Mouse (Mus musculus): Measurements from ENCODE around the gene Calcb. TPM values are rescaled to one million over a fixed set of nuclear protein-coding genes. Genes with fewer than 3 reads are reported as not detected.
"Not testable (repeated sequence)": the region's sequence is repeated elsewhere in the genome, so short reads cannot be mapped to it uniquely, and the experiment has no call there.

The Calcb gene
- polyA plus RNA-seq (2015; fragmentation: Nextera tagmentation; extraction: Ambion mirVana) = 0.35 and 0.60 TPM in 2 replicates

DNA sequence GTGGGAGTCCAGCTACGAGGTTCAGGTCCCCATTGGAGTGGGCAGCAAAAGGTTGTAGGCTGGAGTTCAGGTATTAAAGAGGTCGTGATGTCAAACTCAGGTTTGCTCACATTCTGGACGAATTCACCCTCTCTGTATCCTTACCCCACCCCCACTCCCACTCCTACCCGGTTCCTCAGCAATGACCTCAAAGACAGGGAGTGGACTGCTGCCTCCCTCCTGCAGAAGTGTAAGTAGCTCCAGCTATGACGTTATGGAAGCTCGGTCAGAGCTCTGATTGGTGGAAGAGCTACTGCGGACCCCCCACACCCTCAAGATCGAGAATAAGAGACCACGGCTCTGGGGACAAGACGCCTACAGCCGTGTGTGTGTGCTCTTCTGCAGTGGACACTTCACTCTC is at the start of gene Calcb:
Calcb (plus strand) TSS at position 344 of the 400 bp plus-strand sequence.
- no peak within 1 kb of the TSS for H3K9ac ChIP-seq
- peak within 1 kb of the TSS; percentile 50 for H3K4me2 ChIP-seq
- no peak within 1 kb of the TSS for H3K27ac ChIP-seq
- 0 out of 2 replicates have a peak, but pooled peaks have one; percentile 36 for ATAC-seq (replicated peaks; ENCODE audit: low FRiP score)
- H3K36me3 ChIP-seq = no peaks in the 10 kb centered on the region
- H3K27me3 ChIP-seq = peaks cover 51% of the 10 kb centered on the region
- H3K4me1 ChIP-seq = peaks cover 17% of the 10 kb centered on the region
- H3K4me3 ChIP-seq (replicated peaks) = peak within 1 kb of the TSS; percentile 9
- no peaks in the 10 kb centered on the region for H3K9me3 ChIP-seq (replicated peaks)
- WGBS = 4% methylated on average over 11 of the region's 11 CpGs

DNA sequence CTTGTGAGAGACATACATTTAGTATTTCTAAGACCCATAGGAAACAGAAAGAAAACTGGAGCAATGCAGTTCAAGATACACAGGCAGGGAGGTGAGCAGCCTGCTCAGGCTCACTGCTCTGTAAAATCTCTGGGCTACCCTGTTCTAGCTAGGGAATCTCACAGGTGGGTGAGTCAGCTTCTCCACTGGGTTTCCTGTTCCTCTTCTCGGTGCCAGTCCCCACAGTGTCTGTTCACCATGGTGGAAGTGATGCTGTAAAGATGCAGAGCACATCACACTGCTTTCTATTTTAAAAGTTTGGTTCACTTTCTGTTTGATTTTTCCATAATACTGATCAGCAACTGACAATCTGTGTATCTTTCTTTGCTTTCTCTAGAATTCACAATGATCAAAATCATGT is 47.0 kb upstream of the Calcb start:
- Histone ChIP-seq H3K27ac (no peak overlapping the region), H3K9ac (no peak overlapping the region), H3K4me2 (no peak overlapping the region), H3K36me3 (no peaks in the 10 kb centered on the region), H3K4me3 (replicated peaks) (no peak overlapping the region), H3K27me3 (no peaks in the 10 kb centered on the region), H3K4me1 (no peaks in the 10 kb centered on the region), H3K9me3 (replicated peaks) (no peaks in the 10 kb centered on the region)
- ATAC-seq (replicated peaks; ENCODE audit: low FRiP score) = no peak
- 72% methylated on average over 1 of the region's 1 CpGs for WGBS

DNA sequence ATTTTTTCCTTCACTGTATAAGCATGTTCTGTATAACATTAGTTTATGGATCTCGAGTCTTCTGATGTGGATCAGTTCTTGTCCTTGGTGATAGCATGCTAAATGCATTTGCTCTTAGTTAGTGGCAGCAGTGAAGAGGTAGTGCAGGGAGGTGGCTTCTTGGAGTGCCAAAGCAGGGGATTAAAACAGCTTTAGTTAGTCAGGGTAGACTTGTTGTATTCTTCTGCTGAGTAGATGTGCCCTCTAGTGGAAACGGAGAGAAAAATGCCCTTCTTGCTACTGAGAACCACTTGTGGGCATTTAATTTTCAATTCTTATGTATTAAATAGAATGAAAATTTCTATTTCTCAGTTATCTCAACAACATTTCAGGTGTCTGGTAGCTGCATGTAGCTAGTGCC is 45.7 kb upstream of the Calcb start:
- Histone ChIP-seq H3K4me3 (replicated peaks) (no peak overlapping the region), H3K9ac (no peak overlapping the region), H3K4me2 (no peak overlapping the region), H3K9me3 (replicated peaks) (no peaks in the 10 kb centered on the region), H3K36me3 (no peaks in the 10 kb centered on the region), H3K27ac (no peak overlapping the region), H3K4me1 (no peaks in the 10 kb centered on the region), H3K27me3 (no peaks in the 10 kb centered on the region)
- 33% methylated on average over 2 of the region's 2 CpGs for WGBS
- ATAC-seq (replicated peaks; ENCODE audit: low FRiP score) = no peak

DNA sequence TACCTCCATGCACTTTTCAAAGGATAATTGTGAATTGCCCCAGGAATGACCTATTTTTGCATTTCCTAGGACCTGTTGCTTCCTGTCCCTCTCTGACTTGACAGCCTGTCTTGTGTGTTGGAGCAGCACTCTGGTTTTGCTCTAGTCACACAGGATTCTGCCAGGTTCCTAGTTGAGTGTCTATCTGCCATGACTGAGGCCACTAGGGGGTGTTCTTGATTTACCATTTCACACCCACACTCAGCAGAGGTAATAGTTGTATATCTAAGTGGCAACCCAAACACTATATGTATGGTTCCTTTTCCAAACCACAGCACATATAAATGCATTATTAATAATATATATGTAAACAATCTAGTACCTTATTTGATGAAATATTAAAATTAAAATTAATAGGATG is 26.1 kb upstream of the Calcb start:
- no peak for ATAC-seq (replicated peaks; ENCODE audit: low FRiP score)
- no peaks in the 10 kb centered on the region for H3K4me1 ChIP-seq
- no peak overlapping the region for H3K4me2 ChIP-seq
- no peak overlapping the region for H3K4me3 ChIP-seq (replicated peaks)
- no peak overlapping the region for H3K27ac ChIP-seq
- no peaks in the 10 kb centered on the region for H3K36me3 ChIP-seq
- H3K9ac ChIP-seq = no peak overlapping the region
- no peaks in the 10 kb centered on the region for H3K9me3 ChIP-seq (replicated peaks)
- H3K27me3 ChIP-seq = no peaks in the 10 kb centered on the region

DNA sequence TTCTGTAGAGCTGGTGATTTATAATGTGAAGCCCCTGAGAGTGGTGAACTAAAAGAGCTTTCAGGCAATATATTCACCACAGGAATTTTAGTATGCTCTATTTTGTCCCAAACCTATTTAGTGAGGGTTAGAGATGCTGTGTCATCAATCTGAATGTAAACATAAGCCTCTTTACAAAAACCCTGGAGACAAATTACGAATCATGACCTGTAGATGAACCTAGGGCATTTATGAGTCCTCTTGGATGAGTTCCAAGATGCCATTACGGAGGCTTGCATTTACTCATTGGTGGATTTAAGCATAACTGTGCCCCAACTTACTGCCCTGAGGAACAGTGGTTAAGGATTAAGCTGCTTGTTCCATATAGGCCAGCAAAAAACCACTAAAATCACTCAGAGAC is 17.6 kb upstream of the Calcb start:
- Histone ChIP-seq H3K4me2 (no peak overlapping the region), H3K27me3 (no peaks in the 10 kb centered on the region), H3K9me3 (replicated peaks) (no peaks in the 10 kb centered on the region), H3K36me3 (no peaks in the 10 kb centered on the region), H3K4me3 (replicated peaks) (no peak overlapping the region), H3K9ac (no peak overlapping the region), H3K4me1 (no peaks in the 10 kb centered on the region), H3K27ac (no peak overlapping the region)
- WGBS = 28% methylated on average over 2 of the region's 2 CpGs
- ATAC-seq (replicated peaks; ENCODE audit: low FRiP score) = no peak

DNA sequence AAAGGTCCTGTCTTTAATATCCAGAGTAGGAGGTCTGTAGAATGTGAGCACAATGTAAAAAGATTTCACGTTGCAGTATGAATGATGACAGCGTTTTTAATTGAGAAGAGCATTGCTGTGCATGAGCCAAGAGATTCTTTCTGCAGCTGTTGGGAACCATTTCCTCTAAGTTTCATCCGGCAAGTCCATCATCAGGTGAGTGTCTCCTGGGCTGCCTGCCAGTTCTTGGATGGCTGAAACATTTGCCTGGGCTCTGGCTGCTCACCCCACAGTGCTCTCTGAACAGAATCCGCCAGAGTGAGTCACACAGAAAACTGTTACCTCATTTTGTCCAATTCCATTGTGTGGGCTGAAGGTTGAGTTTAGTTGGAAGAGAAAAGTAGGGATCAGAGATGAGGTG is 11.7 kb upstream of the Calcb start:
- WGBS = 77% methylated on average over 4 of the region's 4 CpGs
- no peaks in the 10 kb centered on the region for H3K27me3 ChIP-seq
- H3K4me3 ChIP-seq (replicated peaks) = no peak overlapping the region
- no peak overlapping the region for H3K9ac ChIP-seq
- no peak overlapping the region for H3K4me2 ChIP-seq
- H3K9me3 ChIP-seq (replicated peaks) = no peaks in the 10 kb centered on the region
- ATAC-seq (replicated peaks; ENCODE audit: low FRiP score) = no peak
- H3K4me1 ChIP-seq = no peaks in the 10 kb centered on the region
- no peaks in the 10 kb centered on the region for H3K36me3 ChIP-seq
- H3K27ac ChIP-seq = no peak overlapping the region

DNA sequence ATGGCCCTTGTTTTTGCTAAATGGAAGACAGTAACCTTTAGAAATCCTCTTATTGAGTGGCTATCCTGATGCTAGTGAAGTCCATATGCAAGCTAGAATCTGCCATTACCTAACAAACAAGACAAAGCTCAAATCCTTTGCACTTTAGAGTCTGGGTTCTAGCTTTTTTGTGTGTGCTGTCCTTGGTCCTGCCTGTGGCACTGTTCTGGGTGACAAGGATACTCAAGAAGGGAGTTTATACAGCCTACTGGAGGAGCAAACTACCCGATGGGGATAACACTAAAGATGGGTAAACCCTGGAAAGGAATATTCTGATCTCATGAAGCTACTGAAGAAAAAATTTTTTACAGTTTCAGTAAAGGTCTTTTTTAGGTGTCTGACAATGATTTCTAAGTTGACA is 11.0 kb upstream of the Calcb start:
- H3K27me3 ChIP-seq = no peaks in the 10 kb centered on the region
- no peaks in the 10 kb centered on the region for H3K4me1 ChIP-seq
- ATAC-seq (replicated peaks; ENCODE audit: low FRiP score) = no peak
- no peak overlapping the region for H3K9ac ChIP-seq
- WGBS = 62% methylated on average over 1 of the region's 1 CpGs
- no peak overlapping the region for H3K4me2 ChIP-seq
- no peak overlapping the region for H3K27ac ChIP-seq
- H3K4me3 ChIP-seq (replicated peaks) = no peak overlapping the region
- no peaks in the 10 kb centered on the region for H3K9me3 ChIP-seq (replicated peaks)
- H3K36me3 ChIP-seq = no peaks in the 10 kb centered on the region

DNA sequence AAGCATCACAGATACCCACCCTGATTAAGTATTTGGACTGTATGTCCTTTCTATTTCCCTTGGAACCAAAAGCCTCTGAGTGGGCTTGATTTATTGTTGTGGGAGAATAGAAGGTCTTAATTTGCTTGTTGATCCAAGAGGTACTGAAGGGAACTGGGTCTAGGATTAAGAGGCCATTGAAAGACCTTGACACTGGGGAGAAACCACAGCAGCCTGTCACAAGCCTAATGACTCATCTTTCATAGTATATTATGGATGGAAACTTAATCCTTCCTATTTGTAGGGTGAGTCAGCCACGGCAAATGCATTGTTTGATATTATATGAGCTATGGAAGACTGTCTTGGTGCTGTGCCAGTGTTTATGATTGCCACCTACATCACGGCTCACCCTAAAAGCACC is 8.0 kb upstream of the Calcb start:
- H3K36me3 ChIP-seq = no peaks in the 10 kb centered on the region
- no peak overlapping the region for H3K27ac ChIP-seq
- no peaks in the 10 kb centered on the region for H3K9me3 ChIP-seq (replicated peaks)
- 76% methylated on average over 2 of the region's 2 CpGs for WGBS
- no peak overlapping the region for H3K4me3 ChIP-seq (replicated peaks)
- no peak for ATAC-seq (replicated peaks; ENCODE audit: low FRiP score)
- peaks cover 6% of the 10 kb centered on the region; the same call in 1 of the 2 replicates for H3K27me3 ChIP-seq
- H3K4me2 ChIP-seq = no peak overlapping the region
- no peak overlapping the region for H3K9ac ChIP-seq
- H3K4me1 ChIP-seq = no peaks in the 10 kb centered on the region

DNA sequence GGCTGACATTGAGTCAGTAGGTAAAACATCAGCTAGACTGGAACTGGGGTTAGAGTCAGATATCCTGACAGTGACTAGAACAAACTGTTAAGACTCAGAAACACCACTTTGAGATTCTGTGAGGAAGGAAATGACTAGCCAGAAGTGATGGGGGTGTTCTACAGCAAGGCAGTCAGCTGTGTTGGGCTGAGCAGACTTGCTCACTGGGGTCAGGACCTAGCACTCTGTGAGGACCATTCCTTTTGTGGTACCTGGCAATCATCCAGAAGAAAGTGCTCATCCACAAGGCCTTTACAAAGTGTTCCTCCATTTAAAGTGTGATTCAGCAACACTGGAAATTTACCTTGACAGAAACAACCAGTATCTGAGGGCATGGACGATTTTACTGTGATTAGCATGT is 5.9 kb upstream of the Calcb start:
- H3K36me3 ChIP-seq = no peaks in the 10 kb centered on the region
- H3K4me1 ChIP-seq = no peaks in the 10 kb centered on the region
- no peak overlapping the region for H3K27ac ChIP-seq
- H3K27me3 ChIP-seq = peaks cover 17% of the 10 kb centered on the region
- no peaks in the 10 kb centered on the region for H3K9me3 ChIP-seq (replicated peaks)
- ATAC-seq (replicated peaks; ENCODE audit: low FRiP score) = no peak
- 66% methylated on average over 1 of the region's 1 CpGs for WGBS
- H3K4me2 ChIP-seq = no peak overlapping the region
- H3K9ac ChIP-seq = no peak overlapping the region
- H3K4me3 ChIP-seq (replicated peaks) = no peak overlapping the region

DNA sequence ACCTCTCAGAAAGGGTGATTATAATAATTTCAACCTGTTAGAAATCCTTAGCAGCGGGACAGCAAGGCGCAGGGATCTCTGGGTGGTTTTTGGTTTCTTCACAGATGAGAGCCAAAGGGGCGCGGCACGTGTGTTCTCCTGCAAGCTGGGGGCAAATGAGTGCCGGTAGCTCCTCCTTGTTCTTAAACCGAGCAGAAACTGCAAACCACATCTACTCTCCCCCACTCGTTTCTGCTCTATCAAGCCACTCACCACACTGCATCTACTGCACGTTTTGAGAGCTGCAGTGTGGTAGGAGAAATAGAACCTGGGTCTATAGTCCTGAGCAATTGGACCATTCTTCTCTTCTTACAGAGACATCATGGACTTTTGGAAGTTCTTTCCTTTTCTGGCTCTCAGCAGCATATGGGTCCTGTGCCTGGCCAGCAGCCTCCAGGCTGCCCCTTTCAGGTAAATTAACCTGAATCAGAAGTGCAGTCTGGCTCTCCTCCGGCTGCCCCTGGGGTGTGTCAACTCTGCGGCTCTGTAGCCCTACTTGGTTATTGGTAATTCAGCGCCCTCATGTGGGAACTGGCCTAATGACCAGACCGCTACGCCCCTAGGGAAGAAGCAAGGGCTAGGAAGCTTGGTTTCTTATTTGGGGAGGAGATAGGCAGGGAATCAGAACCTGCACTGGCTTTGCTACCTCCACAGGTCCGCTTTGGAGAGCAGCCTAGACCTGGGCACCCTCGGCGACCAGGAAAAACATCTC is 1.1 kb downstream of the Calcb start:
- peaks cover 51% of the 10 kb centered on the region for H3K27me3 ChIP-seq
- 0 out of 2 replicates have a peak, but pooled peaks have one; percentile 71 for ATAC-seq (replicated peaks; ENCODE audit: low FRiP score)
- H3K27ac ChIP-seq = no peak overlapping the region
- no peaks in the 10 kb centered on the region for H3K9me3 ChIP-seq (replicated peaks)
- WGBS = 4% methylated on average over 17 of the region's 17 CpGs
- H3K4me1 ChIP-seq = peaks cover 17% of the 10 kb centered on the region
- H3K9ac ChIP-seq = no peak overlapping the region
- H3K4me2 ChIP-seq = peak overlapping the region; percentile 50
- H3K36me3 ChIP-seq = no peaks in the 10 kb centered on the region
- peak overlapping the region; percentile 9 for H3K4me3 ChIP-seq (replicated peaks)

DNA sequence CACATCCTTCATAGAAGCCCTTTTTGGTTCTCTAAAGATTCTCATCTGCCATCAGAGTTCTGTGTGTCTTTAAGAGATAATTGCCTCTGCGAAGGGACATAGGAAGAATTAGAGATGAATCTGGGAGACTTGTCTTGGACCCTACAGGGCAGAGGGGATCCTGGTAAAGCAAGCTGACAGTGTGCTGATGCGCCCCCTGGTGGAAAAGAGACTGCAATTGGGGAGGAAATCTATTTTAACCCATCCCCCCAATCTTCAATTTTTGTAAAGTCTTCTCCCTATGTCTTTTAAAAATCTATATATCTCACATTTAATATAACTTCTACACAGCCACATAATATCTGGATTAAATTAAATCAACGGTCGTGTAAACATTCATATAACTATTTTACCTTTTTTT is 11.3 kb downstream of the Calcb start:
- not testable (repeated sequence) for H3K36me3 ChIP-seq; H3K4me3 ChIP-seq (replicated peaks); H3K9ac ChIP-seq; ATAC-seq (replicated peaks; ENCODE audit: low FRiP score); H3K9me3 ChIP-seq (replicated peaks); H3K27ac ChIP-seq; H3K4me1 ChIP-seq; H3K27me3 ChIP-seq; H3K4me2 ChIP-seq
- 74% methylated on average over 4 of the region's 4 CpGs for WGBS

DNA sequence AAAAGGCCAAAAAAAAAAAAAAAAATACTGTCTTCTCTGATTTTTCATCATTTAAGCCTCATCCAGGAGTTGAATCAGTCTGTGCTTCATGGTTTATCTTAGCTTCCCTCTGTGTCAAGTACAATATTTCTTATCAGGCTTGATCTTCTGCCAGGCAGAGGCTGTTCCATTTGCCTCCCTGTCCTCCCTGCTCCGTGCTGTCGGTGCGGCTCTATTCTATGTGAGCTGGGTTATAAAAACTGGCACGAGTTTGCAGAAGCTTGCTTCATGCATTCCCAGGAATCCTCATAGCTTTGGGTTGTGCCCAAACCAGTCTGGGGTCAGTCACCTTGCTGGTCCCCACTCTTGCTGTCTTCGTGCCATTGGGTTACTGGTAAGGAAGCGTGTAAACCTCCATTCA is 12.7 kb downstream of the Calcb start:
- H3K4me3 ChIP-seq (replicated peaks) = no peak overlapping the region
- no peak for ATAC-seq (replicated peaks; ENCODE audit: low FRiP score)

DNA sequence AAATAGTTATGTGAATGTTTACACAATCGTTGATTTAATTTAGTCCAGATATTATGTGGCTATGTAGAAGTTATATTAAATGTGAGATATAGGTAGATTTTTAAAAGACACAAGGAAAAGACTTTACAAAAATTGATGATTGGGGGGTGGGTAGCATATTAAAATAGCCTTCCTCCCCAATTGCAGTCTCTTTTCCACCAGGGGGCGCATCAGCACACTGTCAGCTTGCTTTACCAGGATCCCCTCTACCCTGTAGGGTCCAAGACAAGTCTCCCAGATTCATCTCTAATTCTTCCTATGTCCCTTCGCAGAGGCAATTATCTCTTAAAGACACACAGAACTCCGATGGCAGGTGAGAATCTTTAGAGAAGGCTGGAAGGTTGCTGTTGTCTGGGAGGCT is 13.3 kb downstream of the Calcb start:
- H3K4me1 ChIP-seq; ATAC-seq (replicated peaks; ENCODE audit: low FRiP score); H3K4me3 ChIP-seq (replicated peaks); H3K4me2 ChIP-seq; H3K27ac ChIP-seq; H3K9ac ChIP-seq; H3K36me3 ChIP-seq; H3K27me3 ChIP-seq; H3K9me3 ChIP-seq (replicated peaks): not testable (repeated sequence)
- WGBS = 43% methylated on average over 4 of the region's 4 CpGs

More for the DNA sequence above, 12.7 kb downstream of the Calcb start:
- Histone ChIP-seq H3K36me3 (no peaks in the 10 kb centered on the region), H3K27me3 (no peaks in the 10 kb centered on the region), H3K4me1 (no peaks in the 10 kb centered on the region), H3K27ac (no peak overlapping the region), H3K9me3 (replicated peaks) (no peaks in the 10 kb centered on the region), H3K9ac (no peak overlapping the region), H3K4me2 (no peak overlapping the region)
- 72% methylated on average over 6 of the region's 6 CpGs for WGBS

Measured in kidney, embryonic 15.5 days (tissue).